Mouse (Mus musculus) natural killer cell, adult 2 months (primary cell): ENCODE measurements around the gene Awat2.
A peak's percentile ranks its signal among the peaks of the same experiment; 100 is the strongest.
"Not testable (repeated sequence)": the region's sequence is repeated elsewhere in the genome, so short reads cannot be mapped to it uniquely, and the experiment has no call there.

Experiments used
- DNase-seq, 2 experiments: peaks; one replicate each; pipeline ENCODE4 v3.0.0; 2022; ENCODE audit warnings: low spot score in 2 of 2

The Awat2 gene

GRCm38 (mm10) chrX:100442617-100443016 lies at the start of gene Awat2:
Gene Awat2, minus strand, starts transcription at chrX:100442717.
- not testable (repeated sequence) for DNase-seq

- DNase-seq: peak; percentile 41 to 54
These were observed 37.8 kb upstream of the Awat2 start for GRCm38 (mm10) chrX:100480317-100480716.

- DNase-seq: no peak
These were observed 33.2 kb upstream of the Awat2 start for GRCm38 (mm10) chrX:100475569-100476223.

- DNase-seq: no peak
These were observed 29.0 kb upstream of the Awat2 start for GRCm38 (mm10) chrX:100471491-100471890.

- no peak for DNase-seq
These were observed 27.6 kb upstream of the Awat2 start for GRCm38 (mm10) chrX:100470126-100470525.

- DNase-seq: no peak
These were observed 25.5 kb upstream of the Awat2 start for GRCm38 (mm10) chrX:100468047-100468446.

- no peak for DNase-seq
These were observed 1.0 kb upstream of the Awat2 start for GRCm38 (mm10) chrX:100443532-100443931.

GRCm38 (mm10) chrX:100432311-100432710 lies 10.2 kb downstream of the Awat2 start:
- DNase-seq: no peak

- no peak for DNase-seq
These were observed 13.8 kb downstream of the Awat2 start, which contains the start of gene Otud6a for GRCm38 (mm10) chrX:100428693-100429092. Gene Otud6a, plus strand, starts transcription at chrX:100429013.

- no peak for DNase-seq
These were observed 33.3 kb downstream of the Awat2 start for GRCm38 (mm10) chrX:100409245-100409644.

- no peak for DNase-seq
These were observed 40.9 kb downstream of the Awat2 start for GRCm38 (mm10) chrX:100401657-100402056.

- no peak for DNase-seq
These were observed 41.6 kb downstream of the Awat2 start for GRCm38 (mm10) chrX:100400900-100401299.

- DNase-seq: no peak
These were observed 47.5 kb downstream of the Awat2 start for GRCm38 (mm10) chrX:100395026-100395425.

- no peak for DNase-seq
These were observed 48.2 kb downstream of the Awat2 start for GRCm38 (mm10) chrX:100394223-100394861.

GRCm38 (mm10) chrX:100392304-100392703 lies 50.2 kb downstream of the Awat2 start:
- no peak for DNase-seq

- DNase-seq: no peak
These were observed 52.6 kb downstream of the Awat2 start for GRCm38 (mm10) chrX:100389887-100390286.

- no peak for DNase-seq
These were observed 85.5 kb downstream of the Awat2 start for GRCm38 (mm10) chrX:100356974-100357373.
